Mouse (Mus musculus) limb, embryonic 15.5 days (tissue): ENCODE measurements at regions not wholly inside any gene's neighbourhood (a gene's known extent, or its start where the extent isn't known, plus 50 kb on each side); places are given as distances from the start of the nearest gene placed in this dataset.
"Not testable (repeated sequence)": the region's sequence is repeated elsewhere in the genome, so short reads cannot be mapped to it uniquely, and the experiment has no call there.

Source experiments
- ATAC-seq: fragments of 200-750 bp; cut with Nextera tagmentation; 2 replicates; pipeline ENCODE4 v1.8.0; 2017; ENCODE audit warnings: low read depth, moderate TSS enrichment; ENCODE audit not compliant: insufficient number of reproducible peaks, low FRiP score, low TSS enrichment
- H3K27ac ChIP-seq: fragments of 300-500 bp; sonication (generic); 2 replicates; pipeline ENCODE4 v1.5.1; 2015; ENCODE audit warnings: moderate library complexity, mild to moderate bottlenecking, inconsistent platforms
- H3K27me3 ChIP-seq: fragments of 300-500 bp; sonication (generic); 2 replicates; pipeline ENCODE4 v1.6.1; 2015; ENCODE audit warnings: inconsistent platforms
- H3K36me3 ChIP-seq: fragments of 300-500 bp; sonication (generic); 2 replicates; pipeline ENCODE4 v1.6.1; 2015; ENCODE audit warnings: inconsistent platforms
- H3K4me1 ChIP-seq: fragments of 300-500 bp; sonication (generic); 2 replicates; pipeline ENCODE4 v1.6.1; 2015; ENCODE audit warnings: inconsistent platforms
- H3K4me2 ChIP-seq: fragments of 300-500 bp; sonication (generic); 2 replicates; pipeline ENCODE4 v1.6.1; 2015; ENCODE audit warnings: mild to moderate bottlenecking, inconsistent platforms
- H3K4me3 ChIP-seq: fragments of 300-500 bp; sonication (generic); 2 replicates; pipeline ENCODE4 v1.5.1; 2015; ENCODE audit warnings: mild to moderate bottlenecking, inconsistent platforms
- H3K9ac ChIP-seq: fragments of 300-500 bp; sonication (generic); 2 replicates; pipeline ENCODE4 v1.6.1; 2015; ENCODE audit warnings: inconsistent platforms
- H3K9me3 ChIP-seq: fragments of 300-500 bp; sonication (generic); 2 replicates; pipeline ENCODE4 v1.6.1; 2016; ENCODE audit warnings: inconsistent platforms
- WGBS: fragments of 180-500 bp; shearing (Covaris S2); methylation state at CpG from one replicate; pipeline ENCODE4 v1.1.7; 2015; 5-methylcytosine and 5-hydroxymethylcytosine counted together

DNA sequence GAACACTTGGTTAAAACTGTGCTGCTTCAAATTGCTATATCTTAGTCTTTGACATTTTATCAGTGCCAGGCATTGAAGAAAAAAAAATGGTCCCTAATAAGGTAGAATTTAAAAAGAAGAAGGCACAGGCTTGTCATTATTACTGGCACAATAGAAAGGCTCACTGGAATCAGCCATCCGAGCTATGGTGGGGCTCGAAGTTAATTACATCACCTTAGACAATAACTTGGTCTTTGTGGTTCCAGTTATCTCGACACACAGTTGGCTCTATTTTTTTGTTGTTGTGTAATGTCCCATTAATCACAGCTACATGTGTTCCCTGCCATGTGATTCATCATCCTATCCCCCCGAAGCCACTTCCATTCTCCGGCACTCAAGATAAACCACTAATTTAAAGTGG lies 825.1 kb downstream of the Rab28 start:
- H3K4me3 ChIP-seq: no peak overlapping the region
- no peak for ATAC-seq
- H3K4me1 ChIP-seq: no peaks in the 10 kb centered on the region
- H3K9me3 ChIP-seq: no peaks in the 10 kb centered on the region
- no peaks in the 10 kb centered on the region for H3K36me3 ChIP-seq
- no peak overlapping the region for H3K27ac ChIP-seq
- no peak overlapping the region for H3K9ac ChIP-seq
- H3K4me2 ChIP-seq: no peak overlapping the region
- WGBS: 74% methylated on average over 5 of the region's 5 CpGs
- no peaks in the 10 kb centered on the region for H3K27me3 ChIP-seq

GRCm38 (mm10) chr5:40877756-40878155 lies 830.2 kb downstream of the Rab28 start:
- ATAC-seq: no peak
- WGBS: 68% methylated on average over 3 of the region's 3 CpGs
- H3K9me3 ChIP-seq: no peaks in the 10 kb centered on the region

DNA sequence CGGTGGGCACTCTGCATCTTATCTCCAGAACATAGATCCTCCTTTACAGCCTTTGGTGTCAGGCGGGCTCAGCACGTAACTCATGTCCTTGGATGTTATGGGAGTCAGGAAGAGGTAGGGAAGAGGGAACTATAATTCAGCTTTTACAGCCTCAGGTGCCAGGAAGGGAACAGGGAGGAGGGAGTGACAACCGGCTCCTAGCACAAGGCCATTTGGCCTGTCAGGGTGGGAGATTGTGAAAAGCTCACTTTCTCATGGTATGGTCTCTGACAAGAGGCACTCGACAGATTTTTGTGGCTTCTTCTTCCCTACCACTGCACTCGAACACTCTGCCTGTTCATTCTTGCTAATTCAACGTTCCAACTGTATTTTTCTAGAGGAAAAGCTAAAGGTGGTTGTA lies 845.6 kb downstream of the Rab28 start:
- not testable (repeated sequence) for H3K4me2 ChIP-seq, H3K9me3 ChIP-seq, H3K27ac ChIP-seq, H3K4me3 ChIP-seq, ATAC-seq, H3K27me3 ChIP-seq, H3K36me3 ChIP-seq, H3K9ac ChIP-seq, H3K4me1 ChIP-seq
- 86% methylated on average over 7 of the region's 7 CpGs for WGBS

More at GRCm38 (mm10) chr5:40877756-40878155, 830.2 kb downstream of the Rab28 start:
- Histone ChIP-seq H3K4me1 (no peaks in the 10 kb centered on the region), H3K27me3 (no peaks in the 10 kb centered on the region), H3K27ac (no peak overlapping the region), H3K36me3 (no peaks in the 10 kb centered on the region), H3K4me3 (no peak overlapping the region), H3K4me2 (no peak overlapping the region), H3K9ac (no peak overlapping the region)
